Mouse (Mus musculus) G1E (cell line): ENCODE data around the gene Zscan25. TPM values are rescaled to one million over a fixed set of nuclear protein-coding genes. Genes with fewer than 3 reads are reported as not detected.
"Not testable (repeated sequence)": the region's sequence is repeated elsewhere in the genome, so short reads cannot be mapped to it uniquely, and the experiment has no call there.

Experiments used
- ATAC-seq: 2 replicates; pipeline ENCODE4 v1.8.0; 2016; ENCODE audit warnings: mild to moderate bottlenecking; ENCODE audit not compliant: insufficient number of reproducible peaks, poor library complexity, low FRiP score, severe bottlenecking; ENCODE audit errors: extremely low read depth
- DNase-seq: peaks from one replicate; pipeline ENCODE4 v3.0.0; 2012; ENCODE audit warnings: low spot score
- H3K27me3 ChIP-seq: 2 replicates; pipeline ENCODE4 v1.6.1; 2012; ENCODE audit warnings: mild to moderate bottlenecking, low read length, inconsistent platforms; ENCODE audit not compliant: insufficient read depth
- H3K36me3 ChIP-seq: replicated peaks from 2 replicates; pipeline ENCODE3; 2012; ENCODE audit warnings: mild to moderate bottlenecking, inconsistent platforms
- H3K4me1 ChIP-seq: 2 replicates; pipeline ENCODE4 v1.6.1; 2012; ENCODE audit warnings: low read depth, low read length, inconsistent platforms, mixed read lengths; ENCODE audit not compliant: insufficient read depth
- H3K4me3 ChIP-seq: 2 replicates; pipeline ENCODE4 v1.5.1; 2012; ENCODE audit warnings: low read depth, mild to moderate bottlenecking, inconsistent platforms, low read length, moderate library complexity, mixed read lengths
- H3K9me3 ChIP-seq: replicated peaks from 2 replicates; pipeline ENCODE4 v1.6.1; 2012; ENCODE audit warnings: inconsistent platforms
- CTCF ChIP-seq: IDR thresholded peaks from 2 replicates; pipeline ENCODE4 v1.5.1; 2012; ENCODE audit warnings: low read depth, low read length, inconsistent platforms, mixed read lengths
- GATA1 ChIP-seq: IDR thresholded peaks from 2 replicates; pipeline ENCODE4 v1.6.1; 2012; ENCODE audit warnings: borderline replicate concordance, low read length, inconsistent platforms, mixed read lengths
- GATA2 ChIP-seq: IDR thresholded peaks from 2 replicates; pipeline ENCODE4 v1.6.1; 2012; ENCODE audit warnings: low read depth, low read length, inconsistent platforms, borderline replicate concordance
- POLR2AphosphoS5 ChIP-seq: IDR thresholded peaks from 2 replicates; pipeline ENCODE4 v1.6.1; 2012; ENCODE audit warnings: low read depth, low read length, inconsistent platforms; ENCODE audit not compliant: insufficient replicate concordance
- TAL1 ChIP-seq: conservative IDR thresholded peaks from 2 replicates; pipeline ENCODE4 v1.6.1; 2012; ENCODE audit warnings: low read depth, low read length, inconsistent platforms, mixed read lengths
- polyA plus RNA-seq: library from polyadenylated mRNA; stranded (reverse); fragments of >175 nt; gene quantifications from 2 replicates; pipeline ENCODE4 v1.2.3, GENCODE M21; 2012
- total RNA-seq, 2 experiments: library from RNA; stranded (forward) in 1 of 2; stranded (reverse) in 1 of 2; fragments of 200-1000 nt in 1 of 2; fragments of >200 nt in 1 of 2; fragmentation: Nextera tagmentation in 1 of 2; gene quantifications; 2 replicates each; pipeline ENCODE4 v1.2.3; 2014 to 2017

Zscan25 gene
- total RNA-seq (2014; fragmentation: Nextera tagmentation) = 23.7 and 33.2 TPM in 2 replicates
- 9.2 and 10.0 TPM in 2 replicates for total RNA-seq (2017)
- polyA plus RNA-seq = 34.7 and 44.8 TPM in 2 replicates

GRCm38 (mm10) chr5:145280371-145281143, at the start of gene Zscan25:
Gene Zscan25 (plus strand): TSS chr5:145280500.
- DNase-seq (peak; percentile 84), ATAC-seq (peak; percentile 98)
- Histone ChIP-seq H3K4me3 (peak within 1 kb of the TSS; percentile 90), H3K9me3 (no peaks in the 10 kb centered on the region), H3K27me3 (no peaks in the 10 kb centered on the region), H3K36me3 (peaks cover 39% of the 10 kb centered on the region), H3K4me1 (peaks cover 23% of the 10 kb centered on the region)
- TF ChIP-seq GATA2 = no peak
- no peak for TF ChIP-seq POLR2AphosphoS5
- TF ChIP-seq TAL1 = no peak
- TF ChIP-seq GATA1 = no peak
- no peak for TF ChIP-seq CTCF

GRCm38 (mm10) chr5:145230641-145231040, 49.7 kb upstream of the Zscan25 start:
- no peak for TF ChIP-seq GATA1
- TF ChIP-seq CTCF = no peak
- no peak for TF ChIP-seq TAL1
- no peak for TF ChIP-seq POLR2AphosphoS5
- no peak for TF ChIP-seq GATA2
- ATAC-seq (no peak), DNase-seq (no peak)
- no peaks in the 10 kb centered on the region for H3K27me3 ChIP-seq
- H3K4me3 ChIP-seq = peak overlapping the region; percentile 98; the same call in 1 of the 2 replicates
- H3K9me3 ChIP-seq = no peaks in the 10 kb centered on the region
- peaks cover 44% of the 10 kb centered on the region for H3K4me1 ChIP-seq
- peaks cover 27% of the 10 kb centered on the region for H3K36me3 ChIP-seq

- DNase-seq = peak; percentile 97
These were observed 48.9 kb upstream of the Zscan25 start, which contains the start of gene Zfp655 for GRCm38 (mm10) chr5:145231367-145231871. Gene Zfp655 (plus strand): TSS chr5:145231715.

GRCm38 (mm10) chr5:145231893-145232411, 48.3 kb upstream of the Zscan25 start:
- DNase-seq (no peak), ATAC-seq (no peak)
- H3K4me1 ChIP-seq = peaks cover 46% of the 10 kb centered on the region
- H3K36me3 ChIP-seq = peaks cover 40% of the 10 kb centered on the region
- TF ChIP-seq TAL1 (no peak), GATA1 (no peak), CTCF (no peak), GATA2 (no peak), POLR2AphosphoS5 (no peak)
- H3K4me3 ChIP-seq = peak overlapping the region; percentile 98
- no peaks in the 10 kb centered on the region for H3K27me3 ChIP-seq
- H3K9me3 ChIP-seq = no peaks in the 10 kb centered on the region

More at GRCm38 (mm10) chr5:145231367-145231871, 48.9 kb upstream of the Zscan25 start, which contains the start of gene Zfp655:
- Histone ChIP-seq H3K36me3 (peaks cover 35% of the 10 kb centered on the region), H3K27me3 (no peaks in the 10 kb centered on the region), H3K4me1 (peaks cover 46% of the 10 kb centered on the region), H3K9me3 (no peaks in the 10 kb centered on the region), H3K4me3 (peak within 1 kb of the TSS; percentile 98)
- TF ChIP-seq GATA1 (no peak), GATA2 (no peak), TAL1 (no peak), POLR2AphosphoS5 (no peak), CTCF (no peak)
- peak; percentile 91 for ATAC-seq

GRCm38 (mm10) chr5:145234636-145235035, 45.7 kb upstream of the Zscan25 start:
- no peak overlapping the region for H3K4me3 ChIP-seq
- DNase-seq (no peak), ATAC-seq (no peak)
- TF ChIP-seq CTCF (0 out of 2 replicates have a peak, but pooled peaks have one; percentile 23), TAL1 (no peak), POLR2AphosphoS5 (no peak), GATA1 (no peak), GATA2 (no peak)
- H3K4me1 ChIP-seq = peaks cover 41% of the 10 kb centered on the region
- no peaks in the 10 kb centered on the region for H3K9me3 ChIP-seq
- H3K36me3 ChIP-seq = peaks cover 66% of the 10 kb centered on the region
- H3K27me3 ChIP-seq = no peaks in the 10 kb centered on the region

- DNase-seq (no peak), ATAC-seq (no peak)
- TF ChIP-seq GATA2 = no peak
- no peak for TF ChIP-seq POLR2AphosphoS5
- no peak for TF ChIP-seq GATA1
- no peak for TF ChIP-seq CTCF
- no peak for TF ChIP-seq TAL1
- Histone ChIP-seq H3K36me3 (peaks cover 79% of the 10 kb centered on the region), H3K4me1 (no peaks in the 10 kb centered on the region), H3K27me3 (no peaks in the 10 kb centered on the region), H3K4me3 (no peak overlapping the region), H3K9me3 (no peaks in the 10 kb centered on the region)
These were observed 30.8 kb upstream of the Zscan25 start for GRCm38 (mm10) chr5:145249520-145249919.

GRCm38 (mm10) chr5:145273568-145273967, 6.7 kb upstream of the Zscan25 start:
- not testable (repeated sequence) for ATAC-seq

More at GRCm38 (mm10) chr5:145273568-145273967, 6.7 kb upstream of the Zscan25 start:
- H3K27me3 ChIP-seq, H3K36me3 ChIP-seq, H3K9me3 ChIP-seq, H3K4me3 ChIP-seq, DNase-seq, H3K4me1 ChIP-seq: not testable (repeated sequence)
